Mouse (Mus musculus) brain, embryonic 18.5 days (tissue): Measurements from ENCODE around the gene Psma3.
A peak's percentile ranks its signal among the peaks of the same experiment; 100 is the strongest.

Source experiments
- DNase-seq: peaks from one replicate; pipeline ENCODE4 v3.0.0-alpha.2; 2012; ENCODE audit warnings: low read depth, low spot score

Gene Psma3

DNA sequence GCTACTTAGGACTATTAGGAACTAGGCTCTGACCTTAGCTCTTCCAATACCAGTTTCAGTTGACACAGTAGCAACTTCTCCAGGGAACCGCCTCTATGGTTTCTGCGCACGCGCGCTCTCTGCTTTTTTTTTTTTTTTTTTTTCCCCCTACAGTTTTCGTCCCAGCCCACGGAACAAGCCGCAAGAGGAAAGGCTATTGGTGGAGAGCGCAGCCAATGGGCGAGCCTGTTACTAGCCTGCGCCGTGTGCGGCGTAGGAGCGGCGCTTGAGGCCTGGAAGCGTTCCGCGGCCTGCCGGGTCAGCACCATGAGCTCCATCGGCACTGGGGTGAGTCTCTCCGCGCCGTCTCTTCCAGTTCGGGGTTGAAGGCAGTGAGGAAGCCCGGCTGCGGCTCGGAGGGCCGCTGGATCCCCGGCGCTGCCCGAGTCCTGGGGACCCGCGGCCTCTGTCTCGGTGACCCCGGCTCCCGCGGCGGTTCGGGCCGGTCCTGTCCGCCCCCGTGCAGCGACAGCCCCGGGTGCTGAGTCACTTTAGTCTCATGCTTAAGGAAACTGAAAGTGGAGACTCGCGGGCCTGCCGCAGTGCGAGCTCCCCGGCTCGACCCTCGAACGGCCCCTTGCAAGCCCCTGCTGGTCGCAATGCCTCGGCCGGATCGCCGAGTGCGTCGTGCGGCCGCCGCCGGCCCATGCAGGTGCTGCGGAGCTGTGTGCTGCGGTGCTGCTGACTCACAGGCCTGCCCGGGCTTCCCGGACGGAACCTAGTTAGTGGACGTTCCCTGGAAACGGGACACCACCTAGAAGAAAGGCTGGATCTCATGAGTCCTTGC, at the start of gene Psma3:
TSS of gene Psma3 (plus strand) at position 181 of the 826 bp plus-strand sequence.
- peak; percentile 92 for DNase-seq

DNA sequence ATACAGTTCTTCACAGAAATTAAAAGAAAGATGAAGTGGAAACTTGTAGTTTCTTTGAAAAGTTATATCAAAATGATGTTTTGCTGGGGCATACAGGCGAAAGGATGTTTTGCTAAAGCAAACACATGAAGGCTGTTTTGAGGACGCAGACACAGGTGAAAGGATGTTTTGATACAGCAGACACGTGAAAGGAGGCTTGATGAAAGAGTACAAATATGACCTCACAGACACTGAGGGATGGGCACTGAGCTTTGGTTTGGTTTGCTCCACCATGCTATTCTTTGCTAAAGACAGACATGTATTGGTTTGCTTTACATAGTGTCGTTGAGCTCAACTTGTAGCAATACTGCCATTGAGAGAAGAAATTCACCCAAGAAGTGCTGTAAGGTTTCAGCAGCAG, 44.6 kb upstream of the Psma3 start:
- DNase-seq, result no peak

GRCm38 (mm10) chr12:70937150-70937549, 37.3 kb upstream of the Psma3 start:
- no peak for DNase-seq

DNA sequence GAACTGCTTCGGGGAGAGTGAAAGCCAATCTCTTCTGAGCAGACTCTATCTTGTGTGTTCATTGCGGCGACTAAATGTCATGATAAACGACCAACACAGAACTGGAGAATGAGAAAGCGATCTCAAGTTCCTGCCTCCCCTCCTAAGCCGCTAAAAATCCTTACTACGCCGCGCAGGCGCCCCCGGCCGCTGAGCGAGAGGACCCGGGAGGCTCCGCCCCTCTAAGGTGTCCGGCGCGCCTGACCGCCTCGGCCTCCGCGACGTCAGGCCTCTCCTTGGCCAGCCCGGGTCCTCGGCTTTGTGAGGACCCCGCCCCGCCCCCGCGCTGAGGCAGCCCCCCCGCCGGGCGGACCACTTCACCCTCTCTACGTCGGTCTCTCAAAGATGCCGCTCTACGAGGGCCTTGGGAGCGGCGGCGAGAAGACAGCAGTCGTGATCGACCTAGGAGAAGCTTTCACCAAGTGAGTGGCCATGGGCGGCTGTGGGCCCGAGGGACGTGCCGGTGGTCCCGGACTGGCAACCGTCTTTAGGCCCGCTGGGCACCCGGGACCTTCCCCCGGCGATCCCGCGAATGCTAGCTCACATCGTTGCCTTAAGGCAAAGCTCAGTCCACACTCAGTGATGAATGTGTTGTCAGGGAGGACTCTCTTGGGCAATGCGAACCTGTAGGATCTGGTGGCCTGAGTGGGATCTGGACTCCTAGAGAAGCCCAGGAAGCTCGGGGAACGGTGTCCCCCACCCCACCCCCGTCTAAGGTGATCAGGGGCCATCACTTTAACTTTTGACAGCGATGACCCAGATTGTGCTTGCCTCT, 36.6 kb upstream of the Psma3 start, which contains the start of gene Actr10:
TSS of gene Actr10 (plus strand) at position 287 of the 814 bp plus-strand sequence.
- peak; percentile 80 for DNase-seq

- DNase-seq, result no peak
Observed at GRCm38 (mm10) chr12:70940806-70941205, 33.6 kb upstream of the Psma3 start.

DNA sequence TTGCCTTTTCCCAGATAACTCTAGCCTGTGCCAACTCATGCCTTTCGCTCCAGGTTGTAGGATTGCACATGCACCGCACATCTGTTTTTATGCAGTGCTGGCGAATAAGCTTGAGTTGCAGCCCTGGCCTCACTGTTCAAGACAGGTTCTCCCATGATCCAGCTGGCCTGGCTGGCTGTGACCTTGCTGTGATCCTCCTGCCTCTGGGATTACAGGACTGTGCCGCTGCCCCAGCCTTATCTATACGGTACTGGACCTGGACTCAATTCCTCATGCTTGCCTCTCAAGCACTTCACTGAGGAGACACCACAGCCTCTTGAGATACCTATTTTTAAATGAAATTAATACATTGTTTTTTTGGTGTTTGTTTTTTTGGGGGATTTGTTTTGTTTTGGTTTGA, 30.2 kb upstream of the Psma3 start:
- no peak for DNase-seq

- DNase-seq, result no peak
Observed at GRCm38 (mm10) chr12:70946585-70947256, 27.7 kb upstream of the Psma3 start.

DNA sequence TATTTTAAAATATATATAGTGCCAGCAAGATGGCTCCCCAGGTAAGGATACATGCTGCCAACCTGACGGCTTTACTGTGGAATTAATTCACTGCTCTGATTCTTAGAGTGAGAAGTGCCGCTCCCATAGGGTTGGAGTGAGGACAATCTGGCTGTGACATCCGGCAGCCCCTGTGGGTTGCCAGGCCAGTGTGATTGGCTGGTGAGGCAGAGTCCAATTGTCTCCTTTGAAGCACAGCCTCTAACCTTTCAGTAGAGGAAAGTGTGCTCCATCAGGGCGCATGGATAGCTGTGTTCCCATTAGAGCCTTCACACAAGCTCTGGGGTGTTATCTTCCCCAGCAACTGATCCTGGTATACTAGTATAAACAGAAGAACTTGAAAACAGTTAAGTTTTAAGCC, 15.8 kb upstream of the Psma3 start:
- no peak for DNase-seq

- no peak for DNase-seq
Observed at GRCm38 (mm10) chr12:70967581-70967980, 6.8 kb upstream of the Psma3 start.

DNA sequence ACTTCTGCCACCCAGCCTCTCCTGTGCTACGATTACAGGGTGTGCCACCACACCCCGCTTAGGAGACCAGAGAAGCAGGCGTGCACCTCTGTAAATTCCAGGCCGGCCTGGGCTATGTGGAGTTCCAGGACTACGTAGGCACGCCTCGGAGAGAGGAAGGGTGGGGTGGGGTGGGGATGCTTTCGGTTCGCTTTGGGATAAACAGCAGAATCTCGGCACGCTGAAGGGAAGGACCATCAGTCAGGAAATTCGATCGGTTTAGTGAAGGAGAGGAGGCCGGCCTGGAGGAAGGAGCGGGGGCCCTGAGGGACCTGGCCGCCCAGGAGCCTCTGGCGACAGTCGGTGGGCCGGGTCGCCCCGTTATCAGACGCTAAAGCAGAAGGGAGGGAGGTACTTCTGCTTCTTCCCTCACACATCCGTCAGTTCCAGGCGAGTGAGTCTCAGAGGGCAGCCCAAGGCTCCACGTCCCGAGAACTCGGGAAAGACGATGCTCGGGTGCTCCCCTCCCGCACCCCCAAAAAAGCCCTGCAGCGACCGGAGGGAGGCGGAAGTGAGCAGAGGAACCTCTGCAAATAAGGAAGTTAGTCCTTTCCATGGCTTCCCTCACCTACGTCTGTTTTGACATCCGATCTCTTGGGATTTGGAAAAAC, 6.2 kb upstream of the Psma3 start:
- DNase-seq, result no peak

GRCm38 (mm10) chr12:70968791-70969307, 5.6 kb upstream of the Psma3 start:
- DNase-seq, result peak; percentile 78

DNA sequence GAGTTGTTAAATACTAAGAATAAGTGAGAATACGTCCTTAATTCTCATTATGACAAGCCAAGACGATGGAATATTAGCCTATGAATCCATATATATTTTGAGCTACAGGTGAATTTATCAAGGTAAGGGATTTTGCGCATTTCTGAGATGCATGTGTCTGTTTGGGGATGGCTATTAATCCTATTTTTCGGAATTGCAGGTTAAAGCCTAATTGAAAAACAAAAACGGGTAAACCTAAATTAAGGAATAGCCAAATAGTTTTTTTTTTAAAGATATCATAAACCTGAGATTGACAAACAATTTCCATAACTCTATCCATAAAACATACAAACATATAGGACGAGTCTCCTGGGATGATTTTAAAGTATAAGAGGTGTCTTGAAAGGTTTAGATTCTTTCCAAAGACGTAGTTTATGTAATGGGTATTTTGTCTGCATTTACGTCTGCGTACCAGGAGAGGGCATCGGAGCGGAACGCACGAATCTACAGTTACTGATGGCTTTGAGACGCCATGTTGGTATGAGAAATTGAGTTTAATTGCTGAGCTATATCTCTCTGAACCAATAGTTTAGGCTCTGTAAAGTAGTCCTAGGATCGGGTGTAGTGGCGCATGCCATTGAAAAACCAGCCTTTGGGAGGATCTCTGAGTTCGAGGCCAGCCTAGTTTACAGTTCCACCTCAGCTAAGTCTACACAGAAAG, 4.8 kb upstream of the Psma3 start:
- DNase-seq, result peak; percentile 64

DNA sequence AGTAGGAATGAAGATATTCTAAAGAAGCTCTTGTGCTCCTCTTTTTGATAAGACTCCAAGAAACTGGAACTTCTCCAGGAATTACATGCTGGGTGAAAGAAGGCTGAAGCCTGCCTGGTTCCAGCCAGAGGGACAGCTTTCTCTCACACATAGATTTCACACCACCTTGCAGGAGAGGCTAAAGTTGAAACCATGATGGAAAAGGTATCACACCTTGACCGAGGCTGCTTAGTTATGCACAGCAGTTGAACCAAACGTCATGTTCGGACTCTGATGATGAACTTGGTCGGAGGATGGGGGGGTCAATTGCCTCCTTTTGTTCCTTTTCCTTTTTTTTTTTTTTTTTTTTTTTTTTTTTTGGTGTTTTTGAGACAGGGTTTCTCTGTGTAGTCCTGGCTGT, 590 bp upstream of the Psma3 start:
- no peak for DNase-seq

GRCm38 (mm10) chr12:70975406-70975805, 985 bp downstream of the Psma3 start:
- no peak for DNase-seq

GRCm38 (mm10) chr12:70975891-70976290, 1.5 kb downstream of the Psma3 start:
- DNase-seq, result no peak

DNA sequence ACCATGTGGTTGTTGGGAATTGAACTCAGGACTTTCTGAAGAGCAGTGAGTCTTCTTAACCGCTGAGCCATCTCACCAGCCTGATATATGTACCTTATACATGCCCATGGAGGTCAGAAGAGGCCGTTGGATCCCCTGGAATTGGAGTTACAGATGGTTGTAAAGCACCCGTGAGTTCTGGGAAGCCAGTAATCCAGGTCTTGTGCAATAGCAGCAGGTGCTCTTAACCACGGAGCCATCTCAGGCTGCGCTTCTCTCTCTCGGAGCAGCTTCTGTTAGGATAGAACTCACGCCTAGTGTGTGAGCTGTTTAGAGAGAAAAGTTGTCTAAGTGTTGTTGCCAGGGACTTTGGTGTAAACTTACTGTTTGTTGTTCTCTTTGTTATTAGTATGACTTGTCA, 3.9 kb downstream of the Psma3 start:
- no peak for DNase-seq

DNA sequence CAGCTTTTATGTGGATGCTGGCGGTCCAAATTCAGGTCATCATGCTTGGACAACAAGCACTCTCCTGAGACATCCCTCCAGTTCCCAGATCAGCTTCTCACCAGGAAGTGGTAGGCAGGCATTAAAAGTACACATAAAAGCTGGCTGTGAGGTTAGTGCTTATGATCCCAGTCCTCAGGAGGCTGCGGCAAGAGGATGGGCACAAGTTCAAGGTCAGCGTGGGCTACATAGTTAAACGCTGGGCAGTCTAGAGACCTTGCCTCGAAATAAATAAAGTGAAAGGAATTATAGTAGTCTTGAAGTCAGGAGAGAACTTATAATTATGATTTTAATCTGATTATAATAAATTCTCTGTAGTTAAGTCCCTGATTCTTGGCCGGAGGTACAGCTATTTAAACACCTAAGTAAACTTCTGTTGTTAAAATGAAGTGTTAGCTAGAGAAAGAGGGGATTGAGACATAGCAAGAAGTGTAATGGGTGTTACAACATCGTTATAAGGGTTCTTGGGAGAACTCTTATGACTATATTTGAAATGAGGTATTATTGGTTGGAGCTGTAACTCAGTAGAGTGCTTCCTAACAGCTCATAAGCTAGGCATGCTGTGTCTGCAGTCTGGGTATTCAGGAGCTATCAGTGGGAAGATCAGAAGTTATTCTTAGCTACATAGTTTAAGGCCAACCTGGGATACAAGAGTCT, 10.6 kb downstream of the Psma3 start:
- DNase-seq, result no peak

- DNase-seq, result no peak
Observed at GRCm38 (mm10) chr12:70997225-70997624, 22.8 kb downstream of the Psma3 start.

DNA sequence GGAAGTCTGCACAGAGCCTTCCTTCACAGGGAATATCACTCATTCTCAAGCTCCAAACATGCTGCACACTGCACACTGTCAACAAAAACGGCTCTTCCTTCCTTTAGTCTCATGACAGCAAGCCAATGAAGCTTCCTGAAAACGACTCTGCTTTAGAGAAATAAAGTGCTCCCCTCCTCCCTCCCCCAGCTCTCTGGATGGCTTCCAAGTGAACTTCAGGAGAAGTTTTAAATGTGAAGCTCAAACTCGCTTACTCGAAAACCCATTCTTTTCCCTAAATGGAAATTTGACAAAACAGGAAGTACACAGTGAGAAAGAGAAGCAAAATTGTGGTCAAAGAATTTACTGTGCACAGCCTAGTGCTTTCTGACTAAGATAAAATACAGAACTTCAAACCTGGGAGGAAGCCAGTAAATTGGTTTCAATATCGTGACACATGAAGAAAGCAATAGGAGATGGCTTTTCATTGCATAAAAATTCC, 25.0 kb downstream of the Psma3 start:
- no peak for DNase-seq

DNA sequence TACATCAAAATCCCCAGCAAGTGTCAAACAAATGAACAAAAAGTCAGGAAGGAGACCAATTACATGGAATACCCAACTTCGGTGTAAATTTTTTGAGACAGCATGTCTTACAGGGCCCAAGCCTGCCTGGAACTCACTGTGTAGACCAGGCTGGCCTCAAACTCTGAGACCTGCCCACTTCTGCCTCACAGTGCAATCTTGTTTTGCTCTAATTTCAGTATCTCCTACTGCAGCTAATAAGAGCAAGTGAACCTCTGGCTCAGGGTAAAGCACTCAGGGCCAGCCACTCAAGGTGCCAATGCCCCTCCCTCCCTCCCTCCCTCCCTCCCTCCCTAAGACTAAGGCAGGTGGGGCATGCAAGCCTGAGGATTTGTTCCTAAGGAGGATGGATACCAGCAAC, 25.9 kb downstream of the Psma3 start:
- no peak for DNase-seq
